Mouse (Mus musculus): ENCODE data around the gene Tubb1.

Gene Tubb1

GRCm38 (mm10) chr2:174443046-174443445 lies 7.4 kb upstream of the Tubb1 start:
- DNase-seq (ENCODE audit: low spot score in 2 of 2), result no peak

DNA sequence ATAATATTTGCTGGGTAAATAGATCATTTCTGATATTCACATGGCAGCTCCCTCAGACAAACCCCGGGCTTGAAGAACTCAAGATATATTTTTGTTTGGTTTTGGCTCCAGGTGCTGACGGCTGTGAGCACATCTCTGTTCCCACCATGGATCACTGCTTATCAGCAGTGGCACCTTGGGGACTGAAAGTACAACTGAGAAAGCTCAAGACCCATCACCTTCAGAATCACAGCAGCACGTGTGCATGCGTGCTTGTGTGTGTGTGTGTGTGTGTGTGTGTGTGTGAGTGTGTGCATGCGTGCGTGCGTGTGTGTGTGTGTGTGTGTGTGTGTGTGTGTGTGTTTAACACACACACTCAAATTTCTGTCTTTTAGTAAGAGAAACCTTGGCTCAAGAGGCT lies 6.1 kb upstream of the Tubb1 start:
- no peak for DNase-seq (ENCODE audit: low spot score in 2 of 2)

DNA sequence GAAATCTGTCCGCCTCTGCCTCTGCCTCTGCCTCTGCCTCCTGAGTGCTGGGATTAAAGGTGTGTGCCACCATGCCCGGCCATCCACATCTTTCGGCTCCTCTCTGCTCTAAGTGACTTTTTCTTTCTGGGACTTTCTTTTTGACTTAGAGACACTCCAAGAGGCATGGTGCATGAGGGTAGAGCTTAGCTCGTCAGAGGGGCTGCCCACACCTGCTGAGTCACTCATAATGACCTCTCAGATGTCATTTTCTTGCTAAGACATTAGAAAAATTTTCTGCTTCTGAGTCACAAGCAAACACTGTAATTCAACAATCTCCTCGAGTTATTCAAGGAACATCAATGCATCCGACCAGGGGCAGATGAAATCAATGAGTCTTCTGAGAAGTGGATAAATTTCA lies 5.5 kb upstream of the Tubb1 start:
- no peak for DNase-seq (ENCODE audit: low spot score in 2 of 2)

DNA sequence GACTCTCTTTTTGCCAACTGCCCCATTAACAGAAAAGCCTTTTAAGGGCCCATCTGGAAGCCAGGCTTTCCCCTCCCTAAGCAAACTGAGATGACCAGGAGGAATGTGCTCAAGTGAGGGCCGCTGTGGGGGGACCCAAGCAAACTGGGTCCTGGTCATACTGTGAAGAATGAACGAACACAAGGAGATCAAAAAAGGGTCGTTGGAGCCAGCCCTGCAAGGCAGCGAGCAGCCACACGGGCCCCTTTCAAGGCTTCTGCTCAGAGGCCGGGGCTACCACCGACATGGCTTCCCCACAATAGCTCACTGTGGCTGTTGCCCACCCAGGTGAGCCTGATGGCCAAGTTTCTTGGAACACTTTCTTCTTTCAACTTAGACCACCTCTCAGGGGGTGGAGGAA lies 4.0 kb upstream of the Tubb1 start:
- no peak for DNase-seq (ENCODE audit: low spot score in 2 of 2)

DNA sequence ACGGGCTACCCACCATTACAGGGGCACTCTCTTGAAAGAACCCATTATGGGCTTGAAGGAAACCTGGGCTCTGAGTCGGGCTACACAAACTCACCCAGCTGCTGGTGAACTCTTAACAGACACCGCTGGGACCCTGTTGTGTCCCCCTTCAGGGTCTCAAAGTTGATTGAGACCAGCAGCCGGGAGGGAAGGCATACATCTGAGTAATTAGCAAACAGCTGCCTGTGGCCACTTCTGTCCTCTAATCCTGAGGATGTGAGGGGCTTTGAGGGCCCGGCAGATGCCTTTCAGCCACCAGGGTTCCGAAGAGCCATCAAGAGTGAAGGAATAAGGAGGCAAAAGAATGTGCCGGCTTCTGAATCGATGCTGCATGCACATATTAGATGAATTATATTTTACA lies 3.6 kb upstream of the Tubb1 start:
- DNase-seq (ENCODE audit: low spot score in 2 of 2), result no peak

- DNase-seq (ENCODE audit: low spot score in 2 of 2), result no peak
Measured at GRCm38 (mm10) chr2:174448405-174448804, 2.1 kb upstream of the Tubb1 start.

DNA sequence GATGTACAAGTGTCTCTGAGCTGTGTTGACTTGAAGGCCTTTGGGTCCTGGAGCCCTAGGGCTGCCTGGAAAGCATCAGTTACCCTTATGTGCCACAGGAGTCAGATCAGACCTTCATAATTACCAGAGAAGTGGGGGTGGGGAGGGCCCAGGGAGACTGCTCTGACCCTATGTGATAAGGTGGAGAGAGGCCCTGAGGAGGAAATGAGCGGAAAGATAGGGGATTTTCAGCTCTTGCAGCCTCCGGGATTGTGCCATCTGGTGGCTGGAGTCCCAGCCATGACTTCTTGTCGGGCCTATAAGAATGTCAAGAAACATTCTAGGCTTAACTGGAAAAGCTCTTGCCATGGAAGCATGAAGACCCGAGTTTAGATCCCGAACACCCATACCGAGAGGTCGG lies 3.2 kb downstream of the Tubb1 start:
- DNase-seq (ENCODE audit: low spot score in 2 of 2), result no peak

DNA sequence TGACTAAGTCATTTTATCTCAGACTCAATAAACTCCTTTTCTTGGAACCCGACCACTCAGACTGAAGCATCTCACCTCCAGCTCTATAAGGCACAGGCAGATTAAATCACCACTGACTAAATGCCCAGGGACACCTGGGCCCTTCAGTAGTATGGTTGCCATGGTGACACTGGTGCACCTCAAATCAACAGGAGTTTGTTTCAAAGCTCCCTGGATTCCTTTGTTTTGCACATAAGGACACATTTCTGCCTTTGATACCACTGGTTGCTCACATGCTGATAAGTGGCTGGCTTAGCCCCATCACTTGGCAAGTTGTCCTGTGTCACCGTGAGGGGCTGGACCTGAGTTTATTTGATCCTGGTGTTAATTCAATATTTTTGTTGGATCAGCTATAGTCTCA lies 8.9 kb downstream of the Tubb1 start:
- DNase-seq (ENCODE audit: low spot score in 2 of 2), result no peak

- DNase-seq (ENCODE audit: low spot score in 2 of 2), result peak in 1 of 2 experiments; percentile 11
Measured at GRCm38 (mm10) chr2:174463370-174463769, 12.9 kb downstream of the Tubb1 start.

GRCm38 (mm10) chr2:174463789-174464523 lies 13.5 kb downstream of the Tubb1 start, which contains the start of gene Atp5e:
Gene Atp5e, minus strand, starts transcription at chr2:174464105.
- DNase-seq (ENCODE audit: low spot score in 2 of 2), result peak; percentile 88 to 92

DNA sequence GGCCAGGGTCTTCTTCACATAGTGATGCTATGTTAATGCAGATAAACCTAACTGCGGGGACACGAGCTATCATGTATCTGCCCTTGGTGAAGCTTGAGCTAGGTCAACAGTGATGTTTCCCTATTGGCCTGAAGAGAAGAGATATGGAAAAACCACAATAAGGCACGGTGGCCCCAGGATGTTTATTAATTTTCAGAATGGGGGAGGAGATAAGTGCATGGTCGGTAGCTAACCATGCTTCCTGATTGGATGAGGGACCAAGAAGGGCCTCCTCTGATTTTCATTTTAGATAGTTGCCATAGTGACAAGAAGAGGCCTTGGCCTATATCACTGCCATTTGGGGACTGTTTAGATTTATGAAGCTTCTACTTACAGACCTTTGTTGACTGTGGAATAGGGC lies 19.8 kb downstream of the Tubb1 start:
- no peak for DNase-seq (ENCODE audit: low spot score in 2 of 2)

DNA sequence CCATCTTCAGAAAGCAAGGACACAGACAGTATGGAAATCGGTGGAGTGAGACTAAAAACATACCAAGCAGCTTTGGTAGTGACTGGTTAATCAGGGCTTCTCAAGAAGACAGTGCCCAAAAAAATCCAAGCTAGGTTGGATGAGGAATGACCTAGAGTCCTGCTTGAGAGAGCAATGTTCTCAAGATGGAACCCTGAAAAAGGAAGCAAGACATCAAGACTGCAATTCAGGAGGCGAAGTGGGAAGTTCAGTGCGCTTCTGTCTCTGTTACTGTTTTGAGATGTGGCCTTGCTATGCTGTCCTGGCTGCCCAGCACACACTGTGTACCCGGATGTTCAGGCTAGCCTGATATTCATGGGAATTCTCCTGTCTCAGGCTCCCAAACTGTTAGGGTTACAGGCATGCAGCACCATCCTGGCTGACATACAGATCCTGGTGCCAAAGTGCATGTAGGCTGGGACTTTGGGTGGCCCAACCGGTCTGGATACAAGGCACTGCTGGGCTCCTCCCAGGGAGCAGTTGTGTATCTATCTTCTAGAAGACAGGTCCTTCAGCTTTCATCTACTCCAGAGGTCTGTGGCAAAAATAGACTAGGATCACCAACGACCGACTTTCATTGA lies 20.4 kb downstream of the Tubb1 start:
- no peak for DNase-seq (ENCODE audit: low spot score in 2 of 2)

DNA sequence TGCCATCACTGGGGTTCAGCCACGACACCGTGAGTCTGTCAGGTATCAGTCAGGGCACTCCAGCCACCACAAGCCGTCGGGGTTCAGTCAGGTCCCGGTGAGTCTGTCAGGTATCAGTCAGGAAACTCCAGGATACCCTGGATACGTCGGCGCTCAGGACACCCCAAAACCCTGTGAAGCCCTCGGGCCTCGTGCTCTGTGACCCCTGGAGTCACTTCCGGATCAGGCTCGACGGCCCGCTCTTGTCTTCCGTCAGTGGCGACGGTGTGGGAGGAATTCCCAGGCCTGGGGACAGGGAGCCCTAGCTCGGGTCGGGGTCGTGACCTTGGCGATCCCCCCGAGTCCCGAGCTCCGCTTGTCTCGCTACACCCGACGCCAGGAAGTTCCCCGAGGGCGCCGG lies 21.9 kb downstream of the Tubb1 start:
- DNase-seq (ENCODE audit: low spot score in 2 of 2), result peak in 1 of 2 experiments; percentile 43

DNA sequence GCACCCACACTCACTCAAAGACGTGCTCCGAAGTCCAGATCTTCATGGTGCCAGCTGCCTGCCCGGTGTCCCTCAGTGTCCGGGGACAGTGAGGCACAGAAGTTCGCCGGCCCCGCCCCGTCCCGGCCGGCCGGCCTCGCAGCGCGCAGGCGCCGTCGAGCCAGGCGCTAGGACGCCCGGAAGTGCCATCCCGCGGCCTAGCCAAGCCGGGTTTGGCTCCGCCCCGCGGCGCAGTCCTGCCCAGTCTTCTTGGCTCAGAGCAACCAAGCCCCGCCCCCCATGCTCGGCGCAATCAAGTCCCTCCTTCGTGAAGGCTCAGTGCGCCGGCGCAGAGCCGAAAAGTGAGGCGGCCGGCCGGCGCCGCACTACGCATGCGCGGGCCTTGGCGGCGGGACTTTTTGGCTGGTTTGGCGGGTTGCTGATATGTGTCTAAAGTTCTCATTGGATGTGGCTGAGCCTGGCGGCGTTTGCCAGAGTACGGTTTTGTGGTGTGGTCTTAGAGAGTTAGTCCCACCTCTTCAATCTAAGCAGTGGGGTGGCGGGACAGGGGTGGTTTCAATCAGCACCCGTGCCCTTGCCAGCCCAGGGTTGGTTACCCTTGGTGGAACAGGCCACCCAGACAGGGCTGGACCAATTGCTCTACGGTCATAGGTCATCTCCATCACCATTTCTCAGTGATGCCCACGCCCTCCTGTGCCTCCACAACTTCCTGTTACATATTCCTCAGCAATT lies 22.5 kb downstream of the Tubb1 start, which contains the start of gene Prelid3b:
Prelid3b (minus strand) TSS at position 264 of the 732 bp plus-strand sequence.
- peak; percentile 98 to 99 for DNase-seq (ENCODE audit: low spot score in 2 of 2)

DNA sequence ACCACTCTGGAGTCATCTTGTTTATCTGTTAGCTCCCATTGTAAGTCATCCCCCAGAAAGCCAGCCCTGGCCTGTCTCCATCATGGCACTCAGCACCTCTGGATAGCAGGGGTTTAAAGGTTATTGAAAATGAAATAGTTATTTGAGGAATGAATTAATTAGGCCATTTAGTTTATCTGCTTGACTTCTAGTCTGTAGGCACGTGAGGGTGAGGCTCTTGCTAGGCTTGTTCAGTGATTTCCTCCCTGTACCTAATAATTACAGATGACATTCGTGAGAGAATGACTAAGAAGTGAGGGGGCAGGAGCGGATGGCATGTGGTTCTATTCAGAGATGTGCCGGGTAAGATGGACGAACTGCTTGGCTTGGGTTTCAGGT lies 23.0 kb downstream of the Tubb1 start:
- DNase-seq (ENCODE audit: low spot score in 2 of 2), result peak in 1 of 2 experiments; percentile 13

- no peak for DNase-seq (ENCODE audit: low spot score in 2 of 2)
Measured at GRCm38 (mm10) chr2:174477543-174478319, 27.2 kb downstream of the Tubb1 start.

- DNase-seq (ENCODE audit: low spot score in 2 of 2), result no peak
Measured at GRCm38 (mm10) chr2:174478746-174479145, 28.3 kb downstream of the Tubb1 start.

DNA sequence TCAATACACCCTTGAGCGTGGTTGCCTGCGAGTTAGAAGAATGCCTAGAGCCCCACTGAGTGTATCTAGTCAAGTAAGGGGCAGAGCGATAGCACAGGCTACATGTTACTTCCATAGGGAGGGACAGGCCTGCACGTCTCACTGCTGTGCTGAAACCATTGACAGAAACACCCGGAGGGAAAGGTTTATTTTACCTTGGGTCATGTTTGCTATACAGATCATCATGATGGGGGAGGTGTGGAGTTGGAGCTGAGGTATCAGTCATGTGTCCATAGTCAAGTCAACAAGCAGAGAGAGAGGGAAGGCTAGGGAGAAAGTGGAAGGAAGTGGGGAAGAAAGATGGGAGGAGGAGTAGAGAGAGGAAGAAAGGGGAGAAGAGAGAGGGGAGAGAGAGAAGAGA lies 36.5 kb downstream of the Tubb1 start:
- DNase-seq (ENCODE audit: low spot score in 2 of 2), result no peak

DNA sequence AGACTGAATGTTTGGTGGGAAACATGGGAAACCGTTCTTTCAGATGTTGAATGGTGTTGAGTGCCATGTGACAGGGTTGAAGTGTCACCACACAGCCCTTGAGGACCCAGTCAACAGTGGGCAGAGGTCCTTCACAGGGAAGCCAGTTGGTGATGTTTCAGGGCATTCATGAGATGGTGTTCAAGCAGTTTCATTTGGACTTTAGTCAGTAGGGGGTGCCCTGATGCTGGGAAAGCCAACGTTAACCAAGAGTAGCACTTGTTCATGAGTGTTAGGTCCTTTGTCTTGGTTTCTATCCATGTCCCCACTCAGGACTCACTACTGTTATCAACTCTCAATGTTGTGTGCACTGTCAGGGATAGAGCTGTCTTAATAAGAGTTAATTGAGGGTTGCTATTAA lies 42.4 kb downstream of the Tubb1 start:
- peak; percentile 17 to 38 for DNase-seq (ENCODE audit: low spot score in 2 of 2)

DNA sequence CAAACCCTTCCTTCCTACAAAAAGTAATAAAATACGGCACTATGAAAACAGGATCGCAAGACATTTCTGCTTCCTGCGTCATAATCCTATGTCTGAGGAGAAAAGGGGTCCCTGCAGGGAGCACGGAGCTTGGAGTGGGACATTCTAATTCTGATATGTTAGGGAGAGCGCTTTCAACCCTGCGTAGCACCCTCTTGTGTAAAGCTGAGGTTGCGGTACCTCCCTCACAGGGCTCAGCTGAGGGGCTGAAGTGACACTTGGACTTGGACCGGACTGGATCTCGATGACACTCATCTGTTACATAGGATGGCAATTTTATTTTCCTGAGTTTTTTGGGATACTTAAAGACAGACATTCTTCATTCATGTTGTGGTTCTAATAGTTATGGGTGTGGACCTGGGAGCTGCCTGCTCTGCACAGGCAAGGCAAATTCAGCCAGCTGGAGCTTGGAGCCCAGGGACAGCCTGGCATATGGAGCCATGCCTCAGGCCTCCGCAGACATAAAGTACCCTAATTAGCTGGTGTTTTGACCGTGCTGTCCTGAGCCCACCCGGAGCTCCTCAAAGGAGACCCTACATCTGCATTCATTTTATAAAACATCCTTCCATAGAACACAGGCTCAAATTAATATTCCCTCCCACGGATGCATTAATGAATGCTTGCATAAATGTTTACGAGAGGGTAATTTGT lies 50.5 kb downstream of the Tubb1 start:
- no peak for DNase-seq (ENCODE audit: low spot score in 2 of 2)

GRCm38 (mm10) chr2:174501517-174501916 lies 51.0 kb downstream of the Tubb1 start:
- DNase-seq (ENCODE audit: low spot score in 2 of 2), result no peak
